Mouse (Mus musculus): ENCODE results near the gene Cacnb4.
A peak's percentile ranks its signal among the peaks of the same experiment; 100 is the strongest.

Cacnb4 gene

DNA sequence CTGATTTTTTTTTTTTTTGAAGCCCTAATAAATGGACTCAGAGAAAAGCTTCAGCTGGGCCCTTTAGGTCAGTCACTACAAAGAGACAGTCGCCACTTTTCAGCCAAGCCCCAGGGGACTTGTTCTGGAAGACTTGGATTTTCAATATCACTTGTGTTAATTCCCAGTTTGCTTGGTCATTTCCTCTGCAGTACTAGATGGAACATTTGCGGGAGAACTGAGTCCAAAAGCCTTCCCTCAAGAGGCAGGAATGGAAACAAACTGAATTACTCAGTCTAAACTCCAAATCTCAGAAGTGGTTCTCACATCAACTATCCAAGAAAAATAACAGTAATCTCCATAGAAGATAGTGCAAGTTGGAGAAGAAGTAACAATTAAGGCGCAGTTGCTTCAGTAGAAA lies 109.2 kb downstream of the Cacnb4 start:
- no peak for DNase-seq (ENCODE audit: low spot score)

DNA sequence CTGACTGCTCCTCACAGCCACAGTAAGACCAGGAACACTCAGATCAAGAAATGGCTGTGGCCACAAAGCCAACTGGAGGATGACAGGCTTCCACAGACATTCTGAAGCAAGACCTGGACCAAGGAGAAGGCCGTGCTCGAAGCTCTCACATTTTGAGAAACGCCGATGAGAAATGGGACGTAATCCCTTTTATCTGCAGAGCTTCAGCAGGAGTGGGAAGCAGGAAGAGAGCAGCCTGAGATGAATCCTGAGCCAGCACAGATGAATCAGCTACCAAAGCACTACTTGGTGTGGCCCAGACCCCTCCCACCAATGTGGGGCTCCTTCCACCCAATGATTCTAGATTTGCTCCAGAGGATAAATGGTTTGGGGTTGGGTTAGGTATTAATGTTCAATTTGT lies 113.4 kb downstream of the Cacnb4 start:
- no peak for DNase-seq (ENCODE audit: low spot score)

DNA sequence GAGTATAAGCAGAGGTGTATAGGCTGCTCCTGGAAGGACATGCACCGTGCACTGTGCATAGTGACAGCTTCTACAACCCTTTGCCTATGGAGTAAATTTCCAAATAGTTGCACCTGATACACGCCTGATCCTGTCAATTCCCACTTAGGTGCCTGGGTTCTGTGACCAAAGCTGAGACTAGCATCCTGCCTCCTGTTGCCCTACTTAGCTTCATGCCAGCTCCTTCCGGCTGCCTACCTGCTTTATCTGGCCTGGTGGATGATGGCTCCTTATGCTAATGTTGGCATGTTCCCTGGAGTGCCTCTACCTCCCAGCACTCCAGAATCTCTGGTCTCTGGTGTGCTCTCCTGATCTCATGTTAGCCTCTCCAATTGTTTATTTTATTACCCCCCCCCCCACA lies 114.3 kb downstream of the Cacnb4 start:
- no peak for DNase-seq (ENCODE audit: low spot score)

DNA sequence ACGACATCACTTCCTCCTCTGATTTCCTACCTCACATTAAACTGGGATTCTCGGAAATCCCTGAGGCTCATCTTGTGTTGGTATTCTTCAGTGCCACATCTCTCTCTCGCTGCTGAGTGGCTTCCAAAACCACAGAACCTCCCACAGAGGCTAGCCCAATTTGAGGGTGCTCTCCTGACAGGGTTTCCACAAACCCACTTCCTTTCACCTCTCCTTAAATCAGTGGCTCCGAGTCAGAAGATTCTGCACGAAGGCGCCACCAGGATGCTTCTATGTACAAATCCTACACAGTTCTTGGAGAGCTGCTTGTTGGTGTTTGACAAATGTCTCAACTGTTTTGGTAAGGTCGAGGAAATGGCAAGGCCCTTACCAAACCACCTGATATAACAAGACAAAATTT lies 115.5 kb downstream of the Cacnb4 start:
- DNase-seq (ENCODE audit: low spot score) = no peak

DNA sequence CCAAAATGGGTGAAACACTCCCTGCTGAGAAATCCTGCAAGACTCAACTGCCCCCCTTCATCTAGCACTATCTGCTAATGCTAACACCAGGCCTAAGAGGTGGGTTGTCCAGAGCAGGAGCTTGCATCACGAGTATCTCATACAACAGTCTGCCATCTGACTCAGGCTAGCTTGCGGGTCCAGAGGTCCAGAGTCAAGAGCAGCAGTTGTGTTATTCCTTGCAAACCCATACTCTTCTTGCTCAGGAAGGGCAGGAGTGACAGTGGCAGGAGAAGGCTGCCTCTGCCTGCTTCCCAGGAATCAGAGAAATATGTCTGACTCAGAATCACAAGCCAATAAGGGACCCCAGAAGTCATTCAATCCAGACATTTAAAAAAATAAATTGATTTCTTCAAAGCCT lies 116.4 kb downstream of the Cacnb4 start:
- no peak for DNase-seq (ENCODE audit: low spot score)

DNA sequence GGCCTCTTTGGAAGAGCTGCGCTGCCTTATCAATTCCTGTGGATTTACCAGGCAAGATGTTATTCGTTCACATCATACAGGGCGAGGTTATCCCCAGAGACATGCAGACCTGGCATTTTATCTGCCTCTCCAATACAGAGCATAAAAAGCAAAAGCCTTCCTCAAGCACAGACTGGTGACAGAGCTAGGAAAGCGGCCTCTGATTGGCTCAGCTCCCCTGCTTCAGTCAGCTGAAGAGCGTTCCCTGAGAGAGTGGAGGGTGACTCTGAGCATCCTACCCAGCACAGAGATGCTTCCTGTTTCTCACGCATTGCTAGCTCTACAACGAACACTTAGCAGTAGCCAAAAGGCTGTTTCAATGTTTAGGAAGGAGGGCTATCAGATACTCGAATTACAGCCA lies 118.2 kb downstream of the Cacnb4 start:
- peak; percentile 19 for DNase-seq (ENCODE audit: low spot score)

DNA sequence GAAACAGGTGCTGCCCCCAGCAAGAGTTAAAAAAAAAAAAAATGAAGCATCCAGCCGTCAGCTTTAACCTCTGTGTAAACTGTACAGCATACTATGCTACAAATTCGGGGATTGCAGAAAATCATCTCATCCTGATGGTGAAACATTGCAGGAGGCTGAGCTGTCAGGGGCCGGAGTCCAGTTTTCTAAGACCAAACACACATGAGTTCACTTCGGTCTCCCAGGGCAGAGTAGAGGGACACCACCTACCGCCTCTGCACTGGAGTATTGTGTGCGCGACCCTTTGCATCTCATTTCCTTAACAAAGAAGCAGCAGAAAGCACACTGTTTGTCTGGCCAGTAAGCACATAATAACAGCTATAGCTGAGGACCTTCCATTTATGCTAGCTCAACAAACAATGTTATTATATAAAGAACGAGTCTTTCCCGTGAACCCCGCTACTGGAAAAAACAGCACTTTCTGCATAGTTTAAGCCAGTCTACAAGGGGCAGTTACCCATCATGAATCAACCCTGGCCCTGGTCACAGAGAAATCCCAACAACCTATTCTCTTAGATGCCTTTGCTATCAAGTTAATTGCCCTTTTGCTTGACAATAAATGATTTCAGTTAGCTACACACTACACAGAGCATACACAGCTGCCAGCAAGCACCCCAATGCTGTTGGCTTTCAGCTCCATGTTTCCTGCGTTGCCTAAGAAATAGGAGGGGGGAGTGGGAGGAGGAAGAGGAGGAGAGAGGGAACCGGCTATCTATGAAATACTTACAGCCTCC lies 118.9 kb downstream of the Cacnb4 start:
- DNase-seq (ENCODE audit: low spot score) = peak; percentile 14

DNA sequence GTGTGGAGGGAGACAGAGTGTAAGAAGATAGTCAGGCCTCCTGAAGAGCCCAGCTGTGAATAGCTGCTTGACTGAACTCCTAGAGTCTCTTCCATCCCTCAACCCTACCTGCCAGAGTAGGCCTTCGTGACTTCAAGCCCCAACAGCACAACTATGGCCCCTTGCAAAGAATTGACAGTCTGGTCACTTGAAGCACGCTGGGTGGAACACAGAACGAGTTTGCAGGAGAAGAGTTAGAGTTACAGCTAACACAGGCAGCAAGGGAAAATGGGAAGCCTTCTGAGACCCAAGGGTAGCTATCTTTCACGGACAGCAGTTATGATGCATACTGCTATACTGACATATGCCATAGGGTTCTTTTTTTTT lies 119.7 kb downstream of the Cacnb4 start:
- DNase-seq (ENCODE audit: low spot score) = no peak

DNA sequence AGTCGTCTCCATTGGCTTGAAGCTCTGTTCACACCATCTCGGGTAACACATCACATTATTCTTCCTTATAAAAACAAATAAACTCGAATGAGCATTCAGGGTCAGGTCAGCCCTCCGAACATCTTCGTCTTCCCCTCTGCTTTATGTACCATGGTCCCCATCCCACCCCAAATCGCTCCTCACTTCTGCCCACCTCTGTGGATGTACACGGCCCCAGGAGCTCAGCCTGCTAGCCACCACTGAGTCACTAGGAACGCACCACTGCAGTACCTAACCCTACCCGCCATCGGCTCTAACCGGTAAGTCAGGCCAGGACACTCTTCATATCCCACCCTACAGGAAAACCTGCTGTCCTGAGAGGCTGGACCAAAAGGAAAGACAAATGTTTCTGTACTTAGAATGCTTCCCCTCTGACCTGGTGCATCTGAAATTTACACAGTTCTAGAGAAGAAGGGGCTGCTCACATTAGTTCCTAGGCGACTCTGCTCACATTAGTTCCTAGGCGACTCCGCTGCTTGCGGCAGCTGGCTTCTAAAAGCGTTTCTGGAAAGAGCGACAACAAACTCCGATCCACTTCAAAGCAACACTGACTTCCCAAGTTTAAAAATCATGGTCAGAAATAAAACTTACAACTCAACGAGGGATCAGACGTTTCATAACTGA lies 120.2 kb downstream of the Cacnb4 start:
- no peak for DNase-seq (ENCODE audit: low spot score)

DNA sequence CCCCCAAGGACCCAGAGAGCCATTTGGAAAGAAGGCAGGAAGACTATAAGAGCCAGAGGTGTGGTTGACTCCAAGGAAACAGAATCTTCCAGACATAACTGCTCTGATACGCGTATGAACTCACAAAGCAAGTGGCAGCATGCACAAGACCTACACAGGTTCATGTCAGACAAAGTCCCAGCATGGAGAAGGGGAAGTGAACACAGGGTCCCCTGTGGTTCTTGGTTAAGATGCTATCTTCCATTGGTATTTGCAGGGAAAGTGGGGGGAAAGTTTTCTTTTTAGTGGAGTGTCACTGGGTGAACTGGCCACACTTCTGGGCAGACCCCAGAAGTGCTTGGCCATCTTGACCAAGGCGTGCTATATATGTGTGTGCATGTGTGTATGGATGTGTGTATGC lies 128.2 kb downstream of the Cacnb4 start:
- DNase-seq (ENCODE audit: low spot score) = no peak

DNA sequence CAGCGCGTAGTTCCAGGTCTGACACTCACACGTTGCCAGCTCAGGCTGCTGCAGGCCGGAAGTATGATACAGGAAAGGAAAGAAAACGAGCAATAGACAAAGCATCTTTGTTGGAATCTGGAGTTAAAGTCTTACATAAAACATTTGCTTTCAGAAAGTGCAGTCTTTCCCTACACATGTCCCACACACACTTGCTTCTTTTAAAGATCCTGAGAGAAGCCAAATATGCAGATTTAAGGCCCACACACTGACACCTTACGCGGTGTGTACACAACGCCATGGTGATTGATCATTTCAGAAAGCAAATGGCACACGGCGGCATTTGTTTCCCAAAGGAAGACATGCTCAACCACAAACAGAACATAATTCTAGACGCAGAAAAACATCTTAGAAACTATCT lies 129.3 kb downstream of the Cacnb4 start:
- no peak for DNase-seq (ENCODE audit: low spot score)

DNA sequence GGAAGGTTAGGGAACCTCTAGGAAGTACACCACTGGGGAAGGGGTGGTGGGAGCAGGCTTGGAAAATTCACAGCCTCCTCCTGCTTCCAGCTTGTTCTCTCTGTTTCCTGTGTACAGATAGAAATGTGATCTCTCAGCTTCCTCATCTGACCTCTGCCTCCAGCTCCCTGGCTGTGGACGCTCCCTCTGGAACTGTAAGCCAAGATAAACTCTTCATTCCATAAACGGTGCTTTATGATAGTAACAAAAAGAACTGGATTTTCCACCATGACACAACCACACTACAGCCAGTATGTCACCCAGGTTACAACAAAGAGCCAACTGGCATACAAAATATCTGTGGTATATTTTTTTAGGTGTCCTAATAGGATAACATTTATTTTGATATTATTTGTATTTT lies 132.1 kb downstream of the Cacnb4 start:
- no peak for DNase-seq (ENCODE audit: low spot score)

DNA sequence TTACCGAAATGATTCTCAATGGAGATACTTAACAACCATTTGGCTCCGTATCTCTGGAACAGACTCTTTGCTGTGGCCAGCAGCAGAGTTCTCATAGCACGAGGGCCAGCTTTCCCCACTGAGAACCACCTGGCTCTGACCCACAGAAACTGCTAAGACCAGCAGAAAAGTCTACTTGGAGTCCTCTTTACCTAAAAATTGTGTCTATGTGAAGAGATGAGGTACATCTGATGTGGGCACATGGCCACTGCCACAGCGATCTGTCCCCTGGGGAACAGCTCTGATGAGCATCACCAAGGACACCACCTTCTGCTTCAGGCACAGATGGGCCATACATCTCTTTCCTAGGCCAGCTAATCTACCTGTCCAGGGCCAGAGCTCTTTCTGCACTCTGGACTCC lies 135.6 kb downstream of the Cacnb4 start:
- DNase-seq (ENCODE audit: low spot score) = no peak

DNA sequence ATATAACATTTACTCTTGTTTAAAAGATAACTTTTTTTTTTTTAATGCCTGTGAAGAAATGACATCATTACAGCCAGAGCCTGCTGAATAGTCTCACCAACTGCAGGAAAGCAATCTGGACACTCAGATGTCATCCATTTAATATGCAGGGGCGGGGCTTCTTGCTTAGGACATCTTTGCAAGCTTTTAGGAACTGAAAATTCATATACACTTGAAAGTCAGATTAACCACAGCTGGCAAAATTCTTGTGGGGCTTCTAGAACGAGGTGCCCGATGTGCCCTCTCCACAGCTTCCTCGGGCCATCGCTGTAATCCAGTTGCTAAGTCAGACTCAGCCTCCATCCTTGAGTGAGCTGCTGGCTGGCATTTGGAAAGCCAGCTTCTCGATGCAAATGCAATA lies 137.3 kb downstream of the Cacnb4 start:
- DNase-seq (ENCODE audit: low spot score) = no peak

DNA sequence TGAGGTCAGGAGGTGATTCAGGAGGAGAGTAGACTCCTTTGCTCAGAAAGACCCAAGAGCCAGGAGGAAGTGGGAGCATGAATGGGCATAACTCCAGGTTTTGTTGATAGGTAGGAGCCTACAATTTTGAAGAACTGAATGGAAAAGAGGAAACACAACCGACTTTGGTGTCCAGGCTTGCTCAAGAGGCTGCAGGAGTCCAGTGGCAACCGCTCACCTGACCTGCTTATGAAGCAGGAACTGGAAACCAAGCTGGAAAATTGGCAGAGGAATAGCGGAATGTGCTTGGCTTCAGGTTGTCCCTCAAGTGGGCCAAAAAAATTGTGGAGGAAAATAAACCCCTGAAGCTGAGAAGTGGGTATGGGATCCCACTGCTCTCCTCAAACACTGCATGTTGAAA lies 139.0 kb downstream of the Cacnb4 start:
- no peak for DNase-seq (ENCODE audit: low spot score)

DNA sequence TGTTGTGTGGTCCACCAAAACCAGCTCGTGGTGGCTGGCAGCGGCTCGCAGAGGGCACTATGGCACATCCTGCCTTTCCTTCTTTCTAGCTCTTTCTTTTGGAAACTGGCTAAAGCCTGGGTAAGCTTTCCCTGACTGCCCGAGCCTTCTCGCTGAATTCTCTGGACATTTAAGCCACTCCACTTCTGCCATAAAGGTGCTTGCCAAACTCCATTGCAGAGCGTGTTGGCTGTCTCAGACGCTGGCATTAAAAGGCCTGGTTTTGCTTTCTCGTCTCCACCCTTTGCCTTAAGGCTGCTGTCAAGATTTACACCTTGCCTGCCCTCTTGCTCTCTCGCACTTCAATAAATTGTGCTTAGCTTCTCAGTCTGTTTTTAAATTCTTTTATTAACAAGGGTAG lies 139.5 kb downstream of the Cacnb4 start:
- DNase-seq (ENCODE audit: low spot score) = no peak

DNA sequence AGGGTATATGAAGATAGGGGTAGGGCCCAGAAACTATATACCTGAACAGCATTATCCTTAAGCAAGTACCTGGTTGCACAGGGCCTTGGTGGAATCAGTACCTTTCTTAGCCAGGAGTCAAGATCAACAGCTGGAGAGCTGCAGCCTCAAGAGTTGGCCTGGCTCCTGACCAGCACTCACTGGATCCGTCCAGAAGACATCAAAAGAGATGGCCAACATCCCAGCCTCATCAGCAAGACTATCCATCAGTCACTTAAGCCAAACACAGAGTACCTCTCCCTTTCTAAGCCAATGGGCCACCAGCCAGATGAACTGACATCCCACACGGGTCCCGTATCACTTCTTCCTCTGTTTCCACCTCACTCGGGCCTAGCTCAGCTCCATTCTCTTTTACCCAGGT lies 140.1 kb downstream of the Cacnb4 start:
- no peak for DNase-seq (ENCODE audit: low spot score)

DNA sequence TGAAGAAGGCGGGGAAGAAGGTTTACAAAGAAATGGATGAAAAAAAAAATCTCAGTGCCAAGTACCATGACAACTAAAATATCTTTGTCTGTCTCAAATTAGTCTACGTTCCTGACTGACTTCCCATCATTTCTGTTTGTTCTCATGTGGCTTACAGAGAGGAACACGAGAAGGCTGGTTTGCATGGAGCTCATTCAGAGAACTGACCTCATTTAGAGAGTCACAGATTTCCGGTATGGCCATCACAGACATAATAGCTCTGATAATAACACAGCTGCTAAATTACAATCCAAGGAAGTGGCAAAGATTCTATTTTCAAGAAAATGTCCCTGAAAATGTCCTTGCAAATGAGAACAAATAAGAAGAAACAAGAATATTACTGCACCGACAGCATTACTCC lies 142.9 kb downstream of the Cacnb4 start:
- DNase-seq (ENCODE audit: low spot score) = no peak

DNA sequence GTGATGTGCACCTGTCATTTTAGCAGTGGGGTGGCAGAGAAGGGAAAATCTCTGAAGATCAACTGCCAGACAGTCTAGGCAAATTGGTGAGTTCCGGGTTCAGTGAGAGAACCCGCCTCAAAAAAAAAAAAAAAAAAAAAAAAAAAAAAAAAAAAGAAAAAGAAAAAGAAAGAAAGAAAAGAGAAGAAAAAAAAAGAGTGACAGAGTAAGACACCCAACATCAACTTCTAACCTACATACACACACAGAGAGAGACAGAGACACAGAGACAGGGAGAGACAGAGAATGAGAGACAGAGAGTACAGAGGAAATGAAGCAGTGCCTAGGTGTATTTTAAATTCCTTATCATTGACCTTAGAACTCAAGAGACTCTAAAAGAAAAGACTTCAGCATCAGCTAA lies 146.1 kb downstream of the Cacnb4 start:
- DNase-seq (ENCODE audit: low spot score) = no peak

DNA sequence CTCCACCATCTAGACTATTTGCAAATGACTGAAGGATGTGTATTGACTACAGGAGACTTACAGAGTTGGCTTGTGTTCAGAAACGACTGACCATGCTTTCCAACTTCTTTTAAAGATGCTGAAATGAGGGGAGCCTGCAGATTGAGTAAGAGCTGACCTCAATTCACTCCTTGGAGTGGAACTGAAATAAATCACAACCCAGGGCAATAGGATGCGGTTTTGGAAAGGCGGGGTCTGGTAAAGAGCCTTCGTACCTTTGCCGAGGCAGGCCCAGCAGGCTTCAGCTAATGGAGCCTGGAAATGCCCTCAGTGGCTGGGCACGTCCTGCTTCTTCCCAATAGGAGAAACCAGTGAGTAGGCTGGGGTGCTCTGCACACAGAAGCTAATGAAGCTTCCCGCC lies 147.4 kb downstream of the Cacnb4 start:
- no peak for DNase-seq (ENCODE audit: low spot score)

DNA sequence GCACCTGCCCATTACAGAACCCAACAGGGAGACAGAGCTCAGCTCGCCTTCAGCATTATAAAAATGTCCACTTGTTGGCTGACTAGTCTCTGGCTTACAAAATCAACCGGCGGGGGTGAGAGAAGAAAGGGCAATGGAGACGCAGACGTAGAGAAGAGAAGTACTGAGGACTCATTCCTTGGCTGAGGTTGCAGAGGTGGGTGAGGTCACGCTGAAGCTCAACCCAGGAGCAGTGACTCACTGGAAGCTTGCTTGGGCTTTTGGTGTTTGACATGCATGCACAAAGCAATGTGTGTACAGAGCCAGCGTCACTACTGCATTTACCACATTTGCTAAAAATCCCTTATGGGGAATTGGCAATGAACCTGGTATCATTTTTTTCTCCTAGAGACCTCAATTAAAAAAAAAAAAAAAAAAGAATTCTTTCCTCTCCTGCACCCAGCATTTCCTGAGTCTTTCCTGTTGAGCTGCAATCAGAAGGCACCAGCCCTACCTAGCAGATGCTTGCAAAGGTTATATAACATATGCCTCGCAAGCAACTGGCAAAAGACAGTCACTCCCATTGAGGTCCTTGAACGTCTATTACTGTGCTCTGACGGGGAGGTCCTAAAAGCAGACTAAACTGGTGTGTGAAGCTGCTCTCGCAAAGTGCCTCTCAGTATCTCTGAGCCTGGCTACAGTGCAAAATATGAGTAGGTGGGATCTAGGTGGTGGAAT lies 150.6 kb downstream of the Cacnb4 start:
- no peak for DNase-seq (ENCODE audit: low spot score)

DNA sequence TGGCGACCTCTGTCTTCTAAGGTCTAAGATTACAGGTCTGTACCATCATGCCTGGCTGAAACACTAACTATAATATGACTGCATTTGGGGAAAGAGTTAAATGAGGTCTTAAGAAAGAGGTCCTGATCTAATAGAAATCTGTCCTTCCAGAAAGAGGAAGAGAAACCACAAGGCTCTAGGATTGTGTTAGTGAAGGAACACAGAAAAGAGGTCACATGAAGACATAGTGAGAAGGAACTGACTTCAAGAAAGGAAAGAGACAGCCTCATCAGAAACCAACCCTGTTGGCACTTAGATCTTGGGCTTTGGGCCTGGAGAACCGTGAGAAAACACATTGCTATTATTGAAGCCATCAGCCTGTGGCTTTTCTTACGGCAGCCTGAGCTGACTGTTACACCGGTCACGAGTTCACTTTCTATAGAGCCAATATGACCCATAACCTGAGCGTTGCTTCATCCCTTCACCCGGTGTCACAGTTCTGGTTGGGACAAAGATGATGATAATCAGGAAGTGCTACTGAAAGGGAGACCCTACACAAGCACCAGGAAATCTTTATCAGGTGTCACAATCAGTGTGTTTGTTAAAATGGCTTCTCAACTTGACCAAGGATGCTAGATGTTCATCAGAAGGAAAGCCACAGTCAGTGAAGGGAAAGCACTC lies 153.4 kb downstream of the Cacnb4 start:
- no peak for DNase-seq (ENCODE audit: low spot score)

DNA sequence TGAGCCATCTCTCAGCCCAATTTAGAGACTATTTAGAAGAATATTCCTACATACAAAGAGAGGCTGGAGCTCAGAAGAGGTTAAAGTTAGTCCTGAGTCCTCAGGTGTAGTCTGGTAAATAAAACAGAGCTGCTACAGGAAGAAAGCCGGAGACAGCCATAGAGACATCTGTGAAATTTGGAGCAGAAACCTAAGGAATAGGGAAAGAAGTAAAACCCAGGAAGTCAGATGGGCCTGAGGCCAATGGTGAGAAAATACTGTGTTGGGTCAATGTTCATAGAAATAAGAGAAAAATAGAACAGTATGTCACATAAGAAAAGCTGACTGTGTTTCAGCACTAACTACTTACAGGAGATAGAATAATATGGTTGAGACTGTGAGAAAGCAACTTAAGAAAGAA lies 155.6 kb downstream of the Cacnb4 start:
- DNase-seq (ENCODE audit: low spot score) = no peak

All from retina, embryonic 14.5 days (tissue).